In genomic region chr13:90869157-90869556, GRCm38 (mm10) we compare ENCODE assay signal across 29 mouse cellular contexts. TPM values are rescaled to one million over a fixed set of nuclear protein-coding genes. Genes with fewer than 3 reads are reported as not detected.
DNase-seq lines count a peak whose midpoint lies in the region; ATAC-seq and TF ChIP-seq lines count a peak whose summit lies in the region.
"Had no signal": no experiment of that assay in that cellular context is flagged by ENCODE, and none has a peak within 500 bp of the region (broad histone marks: within the 10 kb centered on the region; RNA-seq: fewer than 3 reads in every experiment).

No protein-coding gene starts in this region.

- peak; percentile 76 for ATAC-seq in intestine, embryonic 15.5 days
- ATAC-seq in intestine, postnatal 0 days, result no peak
- ATAC-seq in forebrain, postnatal 0 days, result no peak
- no peak for ATAC-seq in cerebellum, adult (ENCODE audit: insufficient number of reproducible peaks, low FRiP score, low TSS enrichment)
- ATAC-seq: forebrain, embryonic 16.5 days; Patski had no signal

- H3K4me1 ChIP-seq in intestine, embryonic 15.5 days (replicated peaks), result no peaks in the 10 kb centered on the region
- H3K4me1 ChIP-seq in intestine, postnatal 0 days (replicated peaks; ENCODE audit: control insufficient read depth, insufficient read depth, low read length), result no peaks in the 10 kb centered on the region
- no peaks in the 10 kb centered on the region for H3K4me1 ChIP-seq in forebrain, postnatal 0 days (ENCODE audit: insufficient read depth)
- H3K4me1 ChIP-seq: hindbrain, embryonic 12.5 days; hindbrain, embryonic 15.5 days had no signal

- H3K27ac ChIP-seq in intestine, embryonic 15.5 days, result no peak overlapping the region
- H3K27ac ChIP-seq in intestine, postnatal 0 days (ENCODE audit: low read depth, low read length), result no peak overlapping the region
- H3K27ac ChIP-seq in forebrain, postnatal 0 days (ENCODE audit: low read depth, low read length), result no peak overlapping the region
- H3K27ac ChIP-seq: embryonic facial prominence, embryonic 12.5 days; embryonic facial prominence, embryonic 15.5 days; gastrocnemius, adult 2 months; hindbrain, embryonic 12.5 days; hindbrain, embryonic 15.5 days had no signal

- H3K9ac ChIP-seq in intestine, embryonic 15.5 days, result no peak overlapping the region
- H3K9ac ChIP-seq in intestine, postnatal 0 days (ENCODE audit: low read depth, low read length), result no peak overlapping the region
- H3K9ac ChIP-seq in forebrain, postnatal 0 days, result no peak overlapping the region
- H3K9ac ChIP-seq: embryonic facial prominence, embryonic 12.5 days; embryonic facial prominence, embryonic 15.5 days; hindbrain, embryonic 12.5 days; hindbrain, embryonic 15.5 days had no signal

- WGBS in intestine, embryonic 15.5 days, result 31% methylated on average over 4 of the region's 4 CpGs
- WGBS in intestine, postnatal 0 days, result 24% methylated on average over 4 of the region's 4 CpGs
- 30% methylated on average over 4 of the region's 4 CpGs for WGBS in forebrain, postnatal 0 days

- H3K9me3 ChIP-seq in intestine, embryonic 15.5 days, result no peaks in the 10 kb centered on the region
- H3K9me3 ChIP-seq in intestine, postnatal 0 days (ENCODE audit: control insufficient read depth), result no peaks in the 10 kb centered on the region
- H3K9me3 ChIP-seq in forebrain, postnatal 0 days (ENCODE audit: low read length), result no peaks in the 10 kb centered on the region
- H3K9me3 ChIP-seq: embryonic facial prominence, embryonic 12.5 days; embryonic facial prominence, embryonic 15.5 days; G1E; hindbrain, embryonic 12.5 days; hindbrain, embryonic 15.5 days had no signal

- H3K36me3 ChIP-seq in intestine, embryonic 15.5 days, result no peaks in the 10 kb centered on the region
- no peaks in the 10 kb centered on the region for H3K36me3 ChIP-seq in intestine, postnatal 0 days (ENCODE audit: control insufficient read depth, insufficient read depth)
- no peaks in the 10 kb centered on the region for H3K36me3 ChIP-seq in forebrain, postnatal 0 days (ENCODE audit: insufficient read depth)
- H3K36me3 ChIP-seq: embryonic facial prominence, embryonic 12.5 days; embryonic facial prominence, embryonic 15.5 days; G1E; hindbrain, embryonic 12.5 days; hindbrain, embryonic 15.5 days had no signal

- no peaks in the 10 kb centered on the region for H3K27me3 ChIP-seq in intestine, embryonic 15.5 days (replicated peaks)
- H3K27me3 ChIP-seq in intestine, postnatal 0 days (replicated peaks; ENCODE audit: control insufficient read depth, insufficient read depth, low read length), result no peaks in the 10 kb centered on the region
- H3K27me3 ChIP-seq in forebrain, postnatal 0 days (ENCODE audit: insufficient read depth, low read length), result no peaks in the 10 kb centered on the region
- H3K27me3 ChIP-seq: embryonic facial prominence, embryonic 12.5 days; embryonic facial prominence, embryonic 15.5 days; hindbrain, embryonic 12.5 days; hindbrain, embryonic 15.5 days; Patski had no signal

- no peak for TF ChIP-seq CTCF in intestine, postnatal 0 days (IDR thresholded peaks at IDR 0.05; ENCODE audit: low read depth)
- TF ChIP-seq CTCF in forebrain, postnatal 0 days (IDR thresholded peaks at IDR 0.05; ENCODE audit: low read depth), result no peak

- no peak overlapping the region for H3K4me2 ChIP-seq in intestine, embryonic 15.5 days (replicated peaks)
- H3K4me2 ChIP-seq in intestine, postnatal 0 days (replicated peaks; ENCODE audit: low read depth), result no peak overlapping the region
- no peak overlapping the region for H3K4me2 ChIP-seq in forebrain, postnatal 0 days (ENCODE audit: low read depth)
- H3K4me2 ChIP-seq: embryonic facial prominence, embryonic 12.5 days; embryonic facial prominence, embryonic 15.5 days; heart, embryonic 11.5 days; hindbrain, embryonic 12.5 days; hindbrain, embryonic 15.5 days had no signal

- H3K4me3 ChIP-seq in intestine, embryonic 15.5 days (replicated peaks), result no peak overlapping the region
- no peak overlapping the region for H3K4me3 ChIP-seq in intestine, postnatal 0 days (ENCODE audit: low read depth, low read length)
- no peak overlapping the region for H3K4me3 ChIP-seq in forebrain, postnatal 0 days (ENCODE audit: low read depth, low read length)
- H3K4me3 ChIP-seq: embryonic facial prominence, embryonic 12.5 days; embryonic facial prominence, embryonic 15.5 days; gastrocnemius, adult 2 months; hindbrain, embryonic 12.5 days; hindbrain, embryonic 15.5 days had no signal

- peak; percentile 95 for DNase-seq in ES-CJ7 (ENCODE audit: low read depth, low spot score)
- DNase-seq in WW6 (ENCODE audit: low read depth, low spot score), result peak; percentile 43
- no peak for DNase-seq in right cerebral cortex, postnatal 36 days (ENCODE audit: low spot score in 2 of 2)
- DNase-seq in forebrain, postnatal 0 days, result no peak
- DNase-seq: adrenal gland, postnatal 10 days; adrenal gland, postnatal 36 days; cerebellum, adult 11 months; cerebellum, adult 2 months; cerebellum, adult 9-11 months; cerebellum, postnatal 25 days; gastrocnemius, adult 2 months; gastrocnemius, postnatal 14 days; heart, adult 11 months had no signal

RNA-seq across cellular contexts. Expression of gene Atp6ap1l, which starts 36.0 kb away (rescaled TPM):
- polyA plus RNA-seq in intestine, embryonic 15.5 days (2015; fragmentation: Nextera tagmentation; extraction: Ambion mirVana), result not detected in 2 replicates
- polyA plus RNA-seq in intestine, postnatal 0 days (2015; fragmentation: Nextera tagmentation; extraction: Ambion mirVana), result not detected in 2 replicates
- 7.5 and 8.2 TPM in 2 replicates for total RNA-seq in forebrain, postnatal 0 days (2014; rRNA removed)
- 7.4 and 10.0 TPM in 2 replicates for polyA plus RNA-seq in forebrain, postnatal 0 days (2015; fragmentation: Nextera tagmentation; extraction: Ambion mirVana)
- total RNA-seq: adrenal gland, adult 18-20 months; adrenal gland, postnatal 36 days; common myeloid progenitor, adult 5-6 weeks; G1E; gastrocnemius, adult 2 months; gastrocnemius, postnatal 14 days; gastrocnemius, postnatal 4 days; hematopoietic stem cell, adult 5-6 weeks had no signal
- polyA plus RNA-seq: G1E; intestine, embryonic 14.5 days; Patski had no signal

RNA-seq across cellular contexts. Expression of gene Rps23, which starts 53.6 kb away (rescaled TPM):
- polyA plus RNA-seq in intestine, embryonic 15.5 days (2015; fragmentation: Nextera tagmentation; extraction: Ambion mirVana), result 222 and 261 TPM in 2 replicates
- polyA plus RNA-seq in intestine, postnatal 0 days (2015; fragmentation: Nextera tagmentation; extraction: Ambion mirVana), result 200 and 221 TPM in 2 replicates
- 493 and 1,038 TPM in 2 replicates for total RNA-seq in forebrain, postnatal 0 days (2014; rRNA removed)
- 145 and 199 TPM in 2 replicates for polyA plus RNA-seq in forebrain, postnatal 0 days (2015; fragmentation: Nextera tagmentation; extraction: Ambion mirVana)

Comparison
In these comparisons a context has a peak if more than half of its experiments do, and no peak if none do; other contexts are left out.
1. DNase-seq: peak in ES-CJ7 (single experiment) and WW6 (single experiment); none in right cerebral cortex, postnatal 36 days (0 of 2) and forebrain, postnatal 0 days (single experiment).